Mouse (Mus musculus): ENCODE results near the gene Ppm1e.

Gene Ppm1e

GRCm38 (mm10) chr11:87250132-87250531, 108.7 kb downstream of the Ppm1e start:
- DNase-seq (ENCODE audit: low spot score): no peak

- DNase-seq (ENCODE audit: low spot score): no peak
Observed at GRCm38 (mm10) chr11:87247494-87247866, 111.3 kb downstream of the Ppm1e start.

GRCm38 (mm10) chr11:87246724-87247493, 111.9 kb downstream of the Ppm1e start:
- DNase-seq (ENCODE audit: low spot score): no peak

GRCm38 (mm10) chr11:87246107-87246651, 112.6 kb downstream of the Ppm1e start:
- no peak for DNase-seq (ENCODE audit: low spot score)

- DNase-seq (ENCODE audit: low spot score): no peak
Observed at GRCm38 (mm10) chr11:87245171-87245840, 113.5 kb downstream of the Ppm1e start.

GRCm38 (mm10) chr11:87241256-87241655, 117.6 kb downstream of the Ppm1e start:
- DNase-seq (ENCODE audit: low spot score): no peak

- DNase-seq (ENCODE audit: low spot score): no peak
Observed at GRCm38 (mm10) chr11:87240833-87241215, 118.0 kb downstream of the Ppm1e start.

- DNase-seq (ENCODE audit: low spot score): no peak
Observed at GRCm38 (mm10) chr11:87240141-87240832, 118.5 kb downstream of the Ppm1e start.

GRCm38 (mm10) chr11:87238891-87239530, 119.8 kb downstream of the Ppm1e start:
- DNase-seq (ENCODE audit: low spot score): no peak

GRCm38 (mm10) chr11:87235486-87235872, 123.3 kb downstream of the Ppm1e start:
- no peak for DNase-seq (ENCODE audit: low spot score)

GRCm38 (mm10) chr11:87234743-87235485, 123.9 kb downstream of the Ppm1e start:
- DNase-seq (ENCODE audit: low spot score): no peak

- no peak for DNase-seq (ENCODE audit: low spot score)
Observed at GRCm38 (mm10) chr11:87233377-87233776, 125.4 kb downstream of the Ppm1e start.

GRCm38 (mm10) chr11:87227056-87227455, 131.8 kb downstream of the Ppm1e start:
- DNase-seq (ENCODE audit: low spot score): no peak

- no peak for DNase-seq (ENCODE audit: low spot score)
Observed at GRCm38 (mm10) chr11:87222686-87223085, 136.1 kb downstream of the Ppm1e start.

- no peak for DNase-seq (ENCODE audit: low spot score)
Observed at GRCm38 (mm10) chr11:87212313-87212712, 146.5 kb downstream of the Ppm1e start.
